Mouse (Mus musculus): ENCODE results near the gene Ackr3. TPM values are rescaled to one million over a fixed set of nuclear protein-coding genes. Genes with fewer than 3 reads are reported as not detected.

Ackr3 gene
- total and polyA plus RNA-seq, 3 experiments: 13.1 to 34.4 (median 23.1) TPM

DNA sequence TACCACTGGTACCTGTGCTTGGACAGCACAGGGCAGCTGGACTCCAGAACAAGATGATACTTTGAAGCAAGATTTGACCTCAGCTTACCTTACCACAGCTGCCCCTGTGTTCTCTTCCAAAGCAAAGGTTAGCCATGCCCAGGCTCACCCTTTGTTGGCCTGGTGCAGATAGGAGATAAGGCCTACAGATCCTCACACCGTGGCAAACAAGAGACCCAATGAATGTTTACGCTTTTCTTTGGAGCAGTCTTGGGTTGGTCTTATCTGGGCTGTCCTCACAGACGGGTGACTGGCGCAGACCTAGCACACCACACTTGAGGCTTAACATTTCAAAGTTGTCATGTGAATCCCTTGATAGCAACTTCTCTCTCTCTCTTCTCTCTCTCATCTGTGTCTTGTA lies 36.5 kb downstream of the Ackr3 start:
- H3K79me2 ChIP-seq (replicated peaks; ENCODE audit: control insufficient read depth, extremely low read depth, insufficient read depth, poor library complexity, severe bottlenecking): no peaks in the 10 kb centered on the region
- dilution Hi-C loops (cut with MboI; ENCODE audit: extremely low pct_ligation_motif_present, extremely low pct_unique_long_range_greater_than_20kb, low sequenced_read_pairs) (no loop called here), in situ Hi-C loops (cut with MboI; ENCODE audit: low pct_ligation_motif_present, low pct_unique_long_range_greater_than_20kb, low sequenced_read_pairs) (loop anchor here (5.0 kb wide), 2 partner anchors 178 to 352 kb away; no protein-coding TSS in a partner anchor)
- peaks cover 6% of the 10 kb centered on the region for H3K9me3 ChIP-seq (replicated peaks; ENCODE audit: low read length)
- no peak overlapping the region for H3K4me2 ChIP-seq (ENCODE audit: insufficient read depth, low read depth, poor library complexity, severe bottlenecking)
- H3K9ac ChIP-seq (ENCODE audit: insufficient read depth, low read depth): no peak overlapping the region
- no peak overlapping the region for H3K27ac ChIP-seq (ENCODE audit: insufficient read depth, low read depth)
- no peaks in the 10 kb centered on the region for H3K36me3 ChIP-seq (replicated peaks in 1 of 2; ENCODE audit: control insufficient read depth in 1 of 2, insufficient read depth in 1 of 2, low read length in 1 of 2)
- H3K27me3 ChIP-seq (replicated peaks): no peaks in the 10 kb centered on the region
- TF ChIP-seq MXI1 (IDR thresholded peaks at IDR 0.05; ENCODE audit: low read depth, low read length) (no peak), ZKSCAN1 (IDR thresholded peaks at IDR 0.05; ENCODE audit: borderline replicate concordance, low read depth, low read length) (no peak), ZC3H11A (IDR thresholded peaks at IDR 0.05; ENCODE audit: low read depth, low read length) (no peak), MAFK (IDR thresholded peaks at IDR 0.05; ENCODE audit: insufficient replicate concordance, low read length) (no peak), ELF1 (IDR thresholded peaks at IDR 0.05; ENCODE audit: low read depth, low read length) (no peak), MAX (IDR thresholded peaks at IDR 0.05; ENCODE audit: low read length) (no peak), USF1 (IDR thresholded peaks at IDR 0.05; ENCODE audit: low read depth, low read length) (no peak), USF2 (conservative IDR thresholded peaks at IDR 0.05; ENCODE audit: low read depth, low read length) (no peak), SIN3A (IDR thresholded peaks at IDR 0.05; ENCODE audit: low read length) (no peak), NELFE (IDR thresholded peaks at IDR 0.05; ENCODE audit: low read depth, low read length) (no peak), TBP (conservative IDR thresholded peaks at IDR 0.05; ENCODE audit: low read depth, low read length) (no peak), JUN (IDR thresholded peaks at IDR 0.05; ENCODE audit: insufficient read depth, low read depth, low read length) (no peak), CHD2 (IDR thresholded peaks at IDR 0.05; ENCODE audit: low read length) (no peak), UBTF (IDR thresholded peaks at IDR 0.05; ENCODE audit: low read depth, low read length) (no peak)
- no peak overlapping the region for H3K4me3 ChIP-seq (replicated peaks in 1 of 3; ENCODE audit: low read depth in 2 of 3, low read length in 2 of 3, poor library complexity in 1 of 3)
- DNase-seq (ENCODE audit: extremely low read depth): no peak
- H3K4me1 ChIP-seq (ENCODE audit: control insufficient read depth in 1 of 2, insufficient read depth in 2 of 2): peaks cover 12 to 36% of the 10 kb centered on the region in 2 experiments

GRCm38 (mm10) chr1:90242444-90242989 lies 38.7 kb downstream of the Ackr3 start:
- Histone ChIP-seq H3K4me3 (replicated peaks in 1 of 3; ENCODE audit: low read depth in 2 of 3, low read length in 2 of 3, poor library complexity in 1 of 3) (no peak overlapping the region), H3K79me2 (replicated peaks; ENCODE audit: control insufficient read depth, extremely low read depth, insufficient read depth, poor library complexity, severe bottlenecking) (no peaks in the 10 kb centered on the region), H3K27ac (ENCODE audit: insufficient read depth, low read depth) (no peak overlapping the region), H3K9me3 (replicated peaks; ENCODE audit: low read length) (peaks cover 4% of the 10 kb centered on the region), H3K36me3 (replicated peaks in 1 of 2; ENCODE audit: control insufficient read depth in 1 of 2, insufficient read depth in 1 of 2, low read length in 1 of 2) (no peaks in the 10 kb centered on the region), H3K4me2 (ENCODE audit: insufficient read depth, low read depth, poor library complexity, severe bottlenecking) (no peak overlapping the region), H3K27me3 (replicated peaks) (no peaks in the 10 kb centered on the region), H3K4me1 (ENCODE audit: control insufficient read depth in 1 of 2, insufficient read depth in 2 of 2) (peaks cover 5 to 41% of the 10 kb centered on the region in 2 experiments), H3K9ac (ENCODE audit: insufficient read depth, low read depth) (no peak overlapping the region)
- DNase-seq (ENCODE audit: extremely low read depth): no peak
- dilution Hi-C loops (cut with MboI; ENCODE audit: extremely low pct_ligation_motif_present, extremely low pct_unique_long_range_greater_than_20kb, low sequenced_read_pairs): no loop called here
- in situ Hi-C loops (cut with MboI; ENCODE audit: low pct_ligation_motif_present, low pct_unique_long_range_greater_than_20kb, low sequenced_read_pairs): loop anchor here (5.0 kb wide), 2 partner anchors 180 to 350 kb away; no protein-coding TSS in a partner anchor
- TF ChIP-seq MAX (IDR thresholded peaks at IDR 0.05; ENCODE audit: low read length): no peak
- no peak for TF ChIP-seq CHD1 (IDR thresholded peaks at IDR 0.05; ENCODE audit: low read depth, low read length)
- no peak for TF ChIP-seq POLR2AphosphoS2 (IDR thresholded peaks at IDR 0.05; ENCODE audit: low read depth, low read length)
- TF ChIP-seq BHLHE40 (IDR thresholded peaks at IDR 0.05; ENCODE audit: low read depth, low read length): no peak
- TF ChIP-seq NRF1 (IDR thresholded peaks at IDR 0.05; ENCODE audit: low read depth, low read length): no peak
- TF ChIP-seq ZNF384 (IDR thresholded peaks at IDR 0.05; ENCODE audit: low read depth, low read length): no peak
- TF ChIP-seq UBTF (IDR thresholded peaks at IDR 0.05; ENCODE audit: low read depth, low read length): no peak
- no peak for TF ChIP-seq EP300 (IDR thresholded peaks at IDR 0.05; ENCODE audit: low read length)
- TF ChIP-seq ZKSCAN1 (IDR thresholded peaks at IDR 0.05; ENCODE audit: borderline replicate concordance, low read depth, low read length): no peak
- no peak for TF ChIP-seq RCOR1 (conservative IDR thresholded peaks at IDR 0.05; ENCODE audit: low read depth, low read length)
- no peak for TF ChIP-seq MYC (IDR thresholded peaks at IDR 0.05; ENCODE audit: low read depth, low read length)
- no peak for TF ChIP-seq HCFC1 (IDR thresholded peaks at IDR 0.05; ENCODE audit: low read depth, low read length)
- TF ChIP-seq E2F4 (IDR thresholded peaks at IDR 0.05; ENCODE audit: insufficient replicate concordance, low read depth, low read length): no peak
- no peak for TF ChIP-seq NELFE (IDR thresholded peaks at IDR 0.05; ENCODE audit: low read depth, low read length)
- no peak for TF ChIP-seq MAFK (IDR thresholded peaks at IDR 0.05; ENCODE audit: insufficient replicate concordance, low read length)
- TF ChIP-seq JUN (IDR thresholded peaks at IDR 0.05; ENCODE audit: insufficient read depth, low read depth, low read length): no peak

Data from CH12.LX (cell line).